Mouse (Mus musculus) cerebellum, adult 9-10 months (tissue): ENCODE data around the gene Snap47.

Source experiments
- DNase-seq: peaks from one replicate; pipeline ENCODE4 v3.0.0; 2022

Gene Snap47

GRCm38 (mm10) chr11:59451086-59451485 lies at the start of gene Snap47:
Gene Snap47, minus strand, starts transcription at chr11:59451186.
- DNase-seq = no peak

DNA sequence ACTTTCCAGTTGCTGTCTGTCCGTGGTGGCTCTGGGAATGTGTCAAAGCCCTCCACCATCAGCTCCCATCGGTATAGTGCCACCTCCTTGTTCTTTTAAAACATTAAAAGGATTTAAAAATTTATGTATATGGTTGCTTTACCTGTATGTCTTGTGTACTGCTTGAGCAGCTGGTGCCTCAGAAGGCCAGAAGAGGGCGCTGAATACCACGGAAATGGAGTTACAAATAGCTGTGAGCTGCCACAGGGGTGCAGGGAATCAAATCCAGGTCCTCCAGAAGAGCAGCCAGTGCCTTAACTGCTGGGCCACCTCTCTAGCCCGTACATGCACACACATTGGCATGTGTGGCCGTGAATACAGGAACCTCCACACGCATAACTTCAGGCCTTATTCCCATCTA lies 46.8 kb upstream of the Snap47 start:
- no peak for DNase-seq

- DNase-seq = no peak
Observed at GRCm38 (mm10) chr11:59496672-59497310, 45.8 kb upstream of the Snap47 start.

DNA sequence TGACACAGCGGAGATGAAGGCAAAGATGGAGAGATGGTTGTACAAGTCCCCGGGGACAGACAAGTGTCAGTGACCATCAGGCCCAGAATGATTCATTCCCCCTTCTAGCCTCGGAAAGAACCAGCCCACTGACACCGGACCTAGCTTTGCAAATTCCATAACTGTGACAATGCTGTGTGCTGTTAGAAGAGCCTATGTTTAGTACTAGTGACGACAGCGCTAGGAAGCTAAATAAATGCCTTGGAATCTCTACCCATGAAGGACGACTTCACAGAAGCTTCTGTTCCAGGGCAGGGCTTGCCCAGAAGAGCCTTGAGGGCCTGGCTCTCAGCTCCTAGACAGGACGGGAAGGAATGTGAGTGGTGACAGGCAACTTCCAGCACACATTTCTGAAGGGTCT lies 35.2 kb upstream of the Snap47 start:
- DNase-seq = no peak

- DNase-seq = no peak
Observed at GRCm38 (mm10) chr11:59485641-59486040, 34.7 kb upstream of the Snap47 start.

DNA sequence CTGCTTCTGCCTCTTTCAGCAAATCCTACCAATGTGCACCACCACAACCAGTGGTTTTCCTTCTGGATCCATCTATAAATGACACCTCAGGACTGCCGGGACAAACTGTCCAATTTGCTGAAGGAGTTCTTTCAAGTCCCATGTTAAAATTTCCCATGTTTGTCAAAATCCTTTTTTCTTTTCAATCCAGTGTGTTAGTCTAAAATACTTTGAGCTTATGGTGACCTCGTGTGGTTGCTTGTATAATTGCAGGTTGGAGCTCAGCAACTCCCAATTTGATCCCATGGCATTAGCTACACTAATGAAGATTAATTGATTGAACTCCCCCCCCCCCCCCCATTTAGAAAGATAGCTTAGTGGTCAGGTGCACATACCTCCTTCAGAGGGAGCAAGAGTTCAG lies 32.2 kb upstream of the Snap47 start:
- peak; percentile 63 for DNase-seq

DNA sequence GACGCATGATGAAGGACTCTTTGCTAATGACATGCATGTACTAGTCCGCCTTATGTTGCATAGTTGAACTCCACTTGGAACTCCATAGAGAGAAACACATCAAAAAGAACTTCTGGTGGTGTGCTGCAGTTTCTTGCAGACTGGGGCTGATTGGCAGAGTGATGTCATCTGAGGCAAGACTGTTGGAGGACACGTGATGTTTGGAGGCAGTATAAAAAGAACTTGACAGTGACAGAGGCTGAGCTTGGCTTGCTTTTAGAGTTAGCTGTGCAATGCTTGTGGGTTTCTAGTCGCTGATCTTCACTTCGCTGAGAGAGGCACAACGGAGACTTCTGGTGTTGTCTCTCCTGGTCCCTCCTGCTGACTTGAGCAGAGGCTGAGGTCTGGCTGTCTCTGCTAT lies 26.3 kb upstream of the Snap47 start:
- DNase-seq = no peak

DNA sequence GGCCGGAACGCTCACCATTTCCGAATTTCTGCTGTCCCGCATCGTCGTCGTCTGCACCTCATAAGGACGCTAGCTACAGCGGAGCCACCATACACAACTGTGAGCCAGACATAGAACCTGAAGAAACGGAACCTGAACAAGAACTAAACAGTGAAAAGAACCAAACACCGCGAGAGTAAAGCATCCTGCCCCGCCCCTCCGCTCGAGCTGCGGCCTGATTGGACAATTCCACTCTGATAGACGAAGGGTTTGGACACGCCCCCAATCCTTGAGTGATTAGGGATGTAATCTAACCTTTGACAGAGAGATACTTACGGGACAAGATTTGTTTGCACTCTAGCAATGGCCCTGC lies 21.3 kb upstream of the Snap47 start, which contains the start of gene Zfp867:
TSS of gene Zfp867 (minus strand) at position 149 of the 352 bp plus-strand sequence.
- peak; percentile 93 for DNase-seq

GRCm38 (mm10) chr11:59471413-59472325 lies 20.7 kb upstream of the Snap47 start:
- no peak for DNase-seq

DNA sequence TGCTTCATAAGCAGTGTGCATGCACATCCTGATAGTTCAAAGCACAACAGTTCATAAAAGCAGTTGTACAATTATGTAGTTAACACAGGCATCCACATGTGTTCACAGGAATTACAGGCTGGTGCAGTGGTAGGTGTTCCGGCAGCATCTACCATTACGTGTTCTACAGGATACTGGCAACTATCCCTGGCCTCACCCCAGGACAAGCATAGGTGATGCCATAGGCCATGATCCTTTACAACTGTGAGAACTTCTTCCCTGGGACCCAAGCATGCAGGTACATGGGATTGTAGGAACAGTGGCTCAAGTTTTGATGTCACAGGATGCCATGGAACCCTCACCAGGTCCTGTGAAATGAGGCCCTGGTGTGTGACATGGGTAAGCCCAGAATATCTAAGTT lies 9.5 kb upstream of the Snap47 start:
- no peak for DNase-seq

- DNase-seq = no peak
Observed at GRCm38 (mm10) chr11:59458973-59459372, 8.0 kb upstream of the Snap47 start.

- DNase-seq = no peak
Observed at GRCm38 (mm10) chr11:59456891-59457290, 5.9 kb upstream of the Snap47 start.

- no peak for DNase-seq
Observed at GRCm38 (mm10) chr11:59456346-59456745, 5.4 kb upstream of the Snap47 start.

DNA sequence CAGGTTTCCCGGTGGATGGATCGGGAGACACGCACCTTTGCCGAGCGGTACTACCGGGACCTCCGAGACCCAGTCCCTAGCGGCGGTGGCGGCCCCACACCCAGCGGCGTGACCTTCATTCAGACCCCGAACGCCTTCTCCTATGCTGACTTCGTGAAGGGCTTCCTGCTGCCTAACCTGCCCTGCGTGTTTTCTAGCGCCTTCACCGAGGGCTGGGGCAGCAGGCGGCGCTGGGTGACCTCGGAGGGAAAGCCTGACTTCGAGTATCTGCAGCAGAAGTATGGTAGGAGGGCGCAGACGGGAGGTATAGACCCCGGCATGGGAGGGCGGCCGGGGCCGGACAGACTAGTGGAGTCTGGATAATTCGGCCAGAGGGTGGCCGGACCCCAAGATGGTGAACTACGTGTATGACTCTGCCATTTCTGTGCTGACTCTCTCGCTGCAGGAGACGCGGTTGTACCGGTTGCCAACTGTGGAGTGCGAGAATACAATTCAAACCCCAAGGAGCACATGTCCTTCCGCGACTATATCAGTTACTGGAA lies 685 bp downstream of the Snap47 start:
- no peak for DNase-seq

GRCm38 (mm10) chr11:59449741-59450229 lies 1.2 kb downstream of the Snap47 start, which contains the start of gene Jmjd4:
Gene Jmjd4, plus strand, starts transcription at chr11:59450045.
- DNase-seq = peak; percentile 91

- DNase-seq = no peak
Observed at GRCm38 (mm10) chr11:59443102-59443501, 7.9 kb downstream of the Snap47 start.

GRCm38 (mm10) chr11:59437954-59438353 lies 13.0 kb downstream of the Snap47 start:
- no peak for DNase-seq

DNA sequence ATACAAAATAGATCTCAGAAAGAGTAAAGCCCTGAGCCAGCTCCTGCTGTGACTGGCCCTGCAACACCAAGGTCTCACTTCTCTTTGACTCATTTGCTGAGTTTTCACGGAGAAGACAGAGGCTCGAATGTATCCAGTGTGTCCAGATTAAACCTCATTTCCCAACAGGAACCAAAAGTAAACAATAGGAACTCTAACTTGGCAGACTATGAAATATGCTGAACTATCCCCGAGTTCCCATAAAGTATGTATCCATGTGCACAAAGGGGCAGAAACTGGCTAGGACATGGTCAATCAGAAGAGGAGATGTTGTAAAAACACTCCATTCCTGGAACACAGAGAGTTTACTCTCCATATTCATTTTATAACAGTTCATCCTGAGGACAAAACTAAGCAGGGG lies 18.7 kb downstream of the Snap47 start:
- DNase-seq = no peak

- no peak for DNase-seq
Observed at GRCm38 (mm10) chr11:59429959-59430358, 21.0 kb downstream of the Snap47 start.

GRCm38 (mm10) chr11:59428057-59428660 lies 22.8 kb downstream of the Snap47 start:
- DNase-seq = no peak

- DNase-seq = no peak
Observed at GRCm38 (mm10) chr11:59425671-59426101, 25.3 kb downstream of the Snap47 start.

DNA sequence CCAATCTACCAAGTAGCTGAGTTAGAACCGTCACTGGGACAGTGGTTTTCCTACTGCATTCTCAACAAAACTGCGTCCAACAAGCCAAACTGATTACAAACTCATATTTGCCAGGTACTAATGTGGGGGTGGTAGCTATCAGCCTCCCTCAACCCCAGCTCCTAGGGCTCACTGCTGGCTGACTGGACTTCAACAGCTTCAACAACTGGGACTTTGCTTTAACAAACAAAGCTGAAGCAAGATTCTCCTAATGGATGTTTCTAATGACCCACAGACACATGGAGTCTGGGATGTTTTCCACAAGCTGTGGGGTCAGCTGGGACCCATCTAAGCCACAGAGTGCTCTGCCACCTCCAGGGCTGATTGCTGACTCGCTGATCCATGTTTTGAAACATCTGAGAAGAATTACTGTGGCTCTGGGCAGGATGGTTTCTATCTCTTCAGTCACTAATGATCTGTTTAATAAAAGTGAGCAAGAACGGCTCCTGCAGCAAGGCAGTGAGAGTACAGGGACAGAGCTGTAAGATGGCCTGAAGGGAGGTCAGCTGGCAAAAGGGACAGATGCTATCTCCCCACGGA lies 27.9 kb downstream of the Snap47 start:
- no peak for DNase-seq

DNA sequence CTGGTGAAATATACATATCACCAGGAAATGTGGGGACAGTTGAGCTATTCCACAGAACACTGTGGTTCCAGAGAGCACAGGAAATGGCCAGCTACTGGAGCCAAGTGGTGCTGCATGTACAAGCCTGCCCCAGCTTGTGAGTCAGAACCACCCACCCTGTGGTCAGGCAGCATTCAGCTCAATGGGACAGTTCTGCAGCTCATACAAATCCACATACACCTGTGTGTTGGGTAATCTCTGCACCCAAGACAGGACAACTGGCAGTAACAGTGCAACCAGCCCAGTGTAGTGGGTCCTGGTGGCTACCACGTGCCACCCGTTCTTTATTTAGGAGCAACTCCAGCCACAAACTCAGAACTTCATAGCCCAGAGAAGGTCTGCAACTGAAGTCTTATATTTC lies 29.0 kb downstream of the Snap47 start:
- DNase-seq = no peak
